Comparison of ENCODE assay signal across 21 mouse cellular contexts in the genomic region with DNA sequence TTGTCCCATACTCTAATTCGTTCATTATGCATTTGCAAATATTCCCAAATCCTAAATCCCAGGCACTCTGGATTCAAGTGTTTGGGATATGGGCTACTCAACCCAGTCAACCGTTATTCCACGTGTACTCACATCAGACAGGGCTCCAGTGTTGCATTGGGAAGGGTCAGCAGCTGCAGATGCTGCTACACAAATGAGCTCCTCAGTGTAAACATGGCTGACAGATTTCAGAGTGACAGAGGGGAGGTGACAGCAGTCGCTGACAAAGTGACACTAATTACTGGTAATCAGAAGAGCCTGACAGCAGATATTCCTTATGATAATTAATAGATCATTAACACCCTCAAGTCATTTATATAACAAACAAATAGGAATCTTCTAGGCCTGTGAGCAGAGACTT.
DNase-seq lines count a peak whose midpoint lies in the region; ATAC-seq and TF ChIP-seq lines count a peak whose summit lies in the region.
"Had no signal": no experiment of that assay in that cellular context is flagged by ENCODE, and none has a peak within 500 bp of the region (broad histone marks: within the 10 kb centered on the region; RNA-seq: fewer than 3 reads in every experiment).

No protein-coding gene starts in this region.

- TF ChIP-seq CTCF in brain, embryonic 14.5 days (IDR thresholded peaks at IDR 0.05; ENCODE audit: borderline replicate concordance, extremely low read depth, insufficient read depth, insufficient read length), result no peak

- H3K4me3 ChIP-seq in forebrain, embryonic 13.5 days, result no peak overlapping the region
- no peak overlapping the region for H3K4me3 ChIP-seq in forebrain, embryonic 15.5 days
- H3K4me3 ChIP-seq in hindbrain, embryonic 12.5 days, result no peak overlapping the region
- H3K4me3 ChIP-seq in hindbrain, embryonic 16.5 days (ENCODE audit: low read length), result no peak overlapping the region
- H3K4me3 ChIP-seq: embryonic facial prominence, embryonic 12.5 days; heart, embryonic 10.5 days; intestine, embryonic 15.5 days had no signal

- no peak overlapping the region for H3K27ac ChIP-seq in forebrain, embryonic 13.5 days
- H3K27ac ChIP-seq in forebrain, embryonic 15.5 days (replicated peaks), result no peak overlapping the region
- H3K27ac ChIP-seq in hindbrain, embryonic 12.5 days, result no peak overlapping the region
- H3K27ac ChIP-seq in hindbrain, embryonic 16.5 days (ENCODE audit: low read depth, low read length), result no peak overlapping the region
- H3K27ac ChIP-seq: embryonic facial prominence, embryonic 12.5 days; heart, embryonic 10.5 days; intestine, embryonic 15.5 days had no signal

- H3K9ac ChIP-seq in forebrain, embryonic 13.5 days, result no peak overlapping the region
- no peak overlapping the region for H3K9ac ChIP-seq in forebrain, embryonic 15.5 days (replicated peaks)
- H3K9ac ChIP-seq in hindbrain, embryonic 12.5 days, result no peak overlapping the region
- H3K9ac ChIP-seq in hindbrain, embryonic 16.5 days (ENCODE audit: low read depth, low read length), result no peak overlapping the region
- H3K9ac ChIP-seq: embryonic facial prominence, embryonic 12.5 days; intestine, embryonic 15.5 days had no signal

- ATAC-seq in forebrain, embryonic 13.5 days, result peak; percentile 71; the same call in 1 of the 2 replicates
- ATAC-seq in forebrain, embryonic 15.5 days (replicated peaks), result no peak
- ATAC-seq in hindbrain, embryonic 12.5 days (ENCODE audit: low FRiP score), result peak; percentile 73
- no peak for ATAC-seq in hindbrain, embryonic 16.5 days
- ATAC-seq: activated CD4-positive, CD25-positive, alpha-beta regulatory T cell, adult 4 months; intestine, embryonic 15.5 days; Patski had no signal

- peak; percentile 59 for DNase-seq in brain, embryonic 14.5 days (ENCODE audit: low read depth)
- peak; percentile 92 for DNase-seq in retina, postnatal 1 day
- DNase-seq: adrenal gland, postnatal 14 days; cerebellum, adult 8-10 months; cerebellum, postnatal 14 days; embryo, embryonic 11 days; gastrocnemius, postnatal 10 days; heart, adult 18-20 months; heart, postnatal 10 days; heart, postnatal 4 days; kidney, adult 18-20 months had no signal

- no peaks in the 10 kb centered on the region for H3K9me3 ChIP-seq in forebrain, embryonic 13.5 days (replicated peaks)
- H3K9me3 ChIP-seq in forebrain, embryonic 15.5 days, result no peaks in the 10 kb centered on the region
- no peaks in the 10 kb centered on the region for H3K9me3 ChIP-seq in hindbrain, embryonic 12.5 days (replicated peaks)
- H3K9me3 ChIP-seq in hindbrain, embryonic 16.5 days (ENCODE audit: control insufficient read depth, low read length), result no peaks in the 10 kb centered on the region
- H3K9me3 ChIP-seq: embryonic facial prominence, embryonic 12.5 days; heart, embryonic 10.5 days; intestine, embryonic 15.5 days had no signal

- no peak overlapping the region for H3K4me2 ChIP-seq in forebrain, embryonic 13.5 days
- no peak overlapping the region for H3K4me2 ChIP-seq in forebrain, embryonic 15.5 days (replicated peaks)
- H3K4me2 ChIP-seq in hindbrain, embryonic 12.5 days (replicated peaks), result no peak overlapping the region
- H3K4me2 ChIP-seq in hindbrain, embryonic 16.5 days (ENCODE audit: low read length), result no peak overlapping the region
- H3K4me2 ChIP-seq: embryonic facial prominence, embryonic 12.5 days; intestine, embryonic 15.5 days had no signal

- 59% methylated on average over 4 of the region's 4 CpGs for WGBS in forebrain, embryonic 13.5 days
- WGBS in forebrain, embryonic 15.5 days, result 59% methylated on average over 4 of the region's 4 CpGs
- WGBS in hindbrain, embryonic 12.5 days, result 68% methylated on average over 4 of the region's 4 CpGs
- 59% methylated on average over 4 of the region's 4 CpGs for WGBS in hindbrain, embryonic 16.5 days

- no peaks in the 10 kb centered on the region for H3K36me3 ChIP-seq in forebrain, embryonic 13.5 days (ENCODE audit: poor library complexity, severe bottlenecking)
- no peaks in the 10 kb centered on the region for H3K36me3 ChIP-seq in forebrain, embryonic 15.5 days
- no peaks in the 10 kb centered on the region for H3K36me3 ChIP-seq in hindbrain, embryonic 12.5 days
- no peaks in the 10 kb centered on the region for H3K36me3 ChIP-seq in hindbrain, embryonic 16.5 days (ENCODE audit: control insufficient read depth, insufficient read depth, low read length)
- H3K36me3 ChIP-seq: embryonic facial prominence, embryonic 12.5 days; heart, embryonic 10.5 days; intestine, embryonic 15.5 days had no signal

- no peaks in the 10 kb centered on the region for H3K27me3 ChIP-seq in forebrain, embryonic 13.5 days
- no peaks in the 10 kb centered on the region for H3K27me3 ChIP-seq in forebrain, embryonic 15.5 days
- no peaks in the 10 kb centered on the region for H3K27me3 ChIP-seq in hindbrain, embryonic 12.5 days
- H3K27me3 ChIP-seq in hindbrain, embryonic 16.5 days (replicated peaks; ENCODE audit: control insufficient read depth, insufficient read depth, low read length), result no peaks in the 10 kb centered on the region
- H3K27me3 ChIP-seq: CH12.LX; embryonic facial prominence, embryonic 12.5 days; intestine, embryonic 15.5 days; Patski had no signal

- H3K4me1 ChIP-seq in forebrain, embryonic 13.5 days, result 0 out of 2 replicates have a peak, but pooled peaks cover 2% of the 10 kb centered on the region
- H3K4me1 ChIP-seq in forebrain, embryonic 15.5 days, result no peaks in the 10 kb centered on the region
- no peaks in the 10 kb centered on the region for H3K4me1 ChIP-seq in hindbrain, embryonic 12.5 days
- H3K4me1 ChIP-seq in hindbrain, embryonic 16.5 days (ENCODE audit: control insufficient read depth, insufficient read depth, low read depth, low read length), result no peaks in the 10 kb centered on the region
- H3K4me1 ChIP-seq: embryonic facial prominence, embryonic 12.5 days; heart, embryonic 10.5 days; intestine, embryonic 15.5 days had no signal

- no peak for TF ChIP-seq POLR2A in brain, embryonic 14.5 days (IDR thresholded peaks at IDR 0.05; ENCODE audit: borderline replicate concordance, extremely low read depth, insufficient read depth, insufficient read length, poor library complexity, severe bottlenecking)

Comparison
In these comparisons a context has a peak if more than half of its experiments do, and no peak if none do; other contexts are left out.
1. ATAC-seq: peak in forebrain, embryonic 13.5 days (single experiment) and hindbrain, embryonic 12.5 days (single experiment); none in forebrain, embryonic 15.5 days (single experiment) and hindbrain, embryonic 16.5 days (single experiment).